In the genomic region with DNA sequence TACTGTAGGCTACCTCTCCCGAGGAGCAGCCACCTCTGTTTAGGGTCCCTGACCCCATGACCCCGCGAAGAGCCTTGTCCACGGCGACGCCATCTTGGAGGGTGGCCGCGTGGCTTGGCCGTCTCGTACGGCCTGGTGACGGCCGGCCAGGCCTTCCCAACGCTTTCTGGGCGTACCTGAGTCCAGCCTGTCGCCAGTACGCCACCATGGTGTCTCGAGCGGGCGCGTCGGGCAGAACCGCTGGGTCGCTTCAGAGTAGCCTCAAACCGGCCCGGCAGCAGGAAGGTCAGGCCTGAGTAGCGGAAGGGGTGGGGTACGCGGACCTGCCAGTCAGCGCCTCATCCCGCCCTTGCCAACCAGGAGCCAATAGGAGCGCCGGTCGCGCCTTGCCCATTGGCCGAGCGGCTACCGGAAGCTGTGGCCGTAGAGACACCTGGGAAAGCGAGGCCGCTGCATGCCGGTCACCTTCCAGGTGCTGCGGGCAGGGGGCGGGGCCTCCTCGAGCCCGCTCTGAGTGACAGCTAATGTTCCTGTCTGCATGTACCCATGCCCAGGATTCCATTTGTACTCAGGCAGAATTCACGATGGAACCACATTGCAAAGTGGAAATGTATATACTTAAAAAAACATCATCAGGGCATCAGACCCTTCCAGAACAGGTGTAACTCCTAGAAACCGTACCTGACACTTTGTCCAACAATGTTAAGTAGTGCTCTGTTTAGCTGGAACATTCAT, we compare ENCODE assay signal across 8 mouse cellular contexts. TPM values are rescaled to one million over a fixed set of nuclear protein-coding genes. Genes with fewer than 3 reads are reported as not detected.
A peak's percentile ranks its signal among the peaks of the same experiment; 100 is the strongest.
DNase-seq lines count a peak whose midpoint lies in the region; ATAC-seq and TF ChIP-seq lines count a peak whose summit lies in the region.

Gene Atp5e, minus strand, starts transcription at position 317 of the 735 bp plus-strand sequence.

- no peak for TF ChIP-seq CTCF in E14TG2a.4 (conservative IDR thresholded peaks at IDR 0.05; ENCODE audit: low read length)
- 0 out of 2 replicates have a peak, but pooled peaks have one; percentile 19 for TF ChIP-seq CTCF in liver, postnatal 0 days (IDR thresholded peaks at IDR 0.05; ENCODE audit: low read depth)

- H3K4me1 ChIP-seq in E14TG2a.4 (replicated peaks; ENCODE audit: low read depth, low read length): peaks cover 31% of the 10 kb centered on the region
- H3K4me1 ChIP-seq in forebrain, embryonic 13.5 days: peaks cover 13% of the 10 kb centered on the region
- peaks cover 10% of the 10 kb centered on the region for H3K4me1 ChIP-seq in liver, postnatal 0 days (ENCODE audit: insufficient read depth)
- peaks cover 7% of the 10 kb centered on the region for H3K4me1 ChIP-seq in neural tube, embryonic 14.5 days (ENCODE audit: control insufficient read depth, insufficient read depth, low read length)

- 2% methylated on average over 48 of the region's 48 CpGs for WGBS in forebrain, embryonic 13.5 days
- WGBS in large intestine, adult 2 months: 1% methylated on average over 48 of the region's 48 CpGs
- WGBS in liver, postnatal 0 days (ENCODE audit: insufficient replicate concordance): 1% methylated on average over 46 of the region's 48 CpGs
- 2% methylated on average over 47 of the region's 48 CpGs for WGBS in neural tube, embryonic 14.5 days

- DNase-seq in c-Kit-positive CD71-positive TER-119-positive erythroid progenitor cells, embryonic 14.5 days (ENCODE audit: low spot score): peak; percentile 88
- DNase-seq in heart, postnatal 10 days: peak; percentile 97 to 98
- peak; percentile 78 for DNase-seq in large intestine, adult 2 months (ENCODE audit: low read depth, low spot score)
- DNase-seq in liver, postnatal 0 days: peak; percentile 95
- peak; percentile 96 for DNase-seq in testis, postnatal 10 days (ENCODE audit: low spot score)

- intact Hi-C loops in heart, postnatal 10 days (cut with DNase I): loop anchor here (2.0 to 10.0 kb wide), 2 partner anchors 133 to 389 kb away; partner anchors contain the start of gene Stx16

- H3K36me3 ChIP-seq in E14TG2a.4 (ENCODE audit: insufficient read depth, low read length): peaks cover 79% of the 10 kb centered on the region
- peaks cover 56% of the 10 kb centered on the region for H3K36me3 ChIP-seq in forebrain, embryonic 13.5 days (ENCODE audit: poor library complexity, severe bottlenecking)
- peaks cover 57% of the 10 kb centered on the region for H3K36me3 ChIP-seq in liver, postnatal 0 days (replicated peaks; ENCODE audit: insufficient read depth, low read length)
- peaks cover 25% of the 10 kb centered on the region for H3K36me3 ChIP-seq in neural tube, embryonic 14.5 days (ENCODE audit: control insufficient read depth, insufficient read depth, low read length)

- H3K4me3 ChIP-seq in E14TG2a.4 (replicated peaks; ENCODE audit: low read length): peak within 1 kb of the TSS; percentile 91
- H3K4me3 ChIP-seq in forebrain, embryonic 13.5 days: peak within 1 kb of the TSS; percentile 88
- peak within 1 kb of the TSS; percentile 73 for H3K4me3 ChIP-seq in liver, postnatal 0 days (ENCODE audit: low read depth, low read length)
- H3K4me3 ChIP-seq in neural tube, embryonic 14.5 days (ENCODE audit: low read depth, low read length): peak within 1 kb of the TSS; percentile 92

- TF ChIP-seq EP300 in liver, postnatal 0 days (IDR thresholded peaks at IDR 0.05; ENCODE audit: low read depth): peak; percentile 6; the same call in 1 of the 2 replicates

- peak; percentile 99 for ATAC-seq in forebrain, embryonic 13.5 days
- peak; percentile 100 for ATAC-seq in liver, postnatal 0 days
- peak; percentile 100 for ATAC-seq in neural tube, embryonic 14.5 days (ENCODE audit: low read depth)

- H3K27ac ChIP-seq in forebrain, embryonic 13.5 days: no peak within 1 kb of the TSS; the same call in 1 of the 2 replicates
- H3K27ac ChIP-seq in liver, postnatal 0 days (ENCODE audit: low read depth): peak within 1 kb of the TSS; percentile 86
- H3K27ac ChIP-seq in neural tube, embryonic 14.5 days (ENCODE audit: low read depth, low read length): peak within 1 kb of the TSS; percentile 69; the same call in 1 of the 2 replicates

- no peaks in the 10 kb centered on the region for H3K27me3 ChIP-seq in E14TG2a.4 (ENCODE audit: insufficient read depth, low read length)
- no peaks in the 10 kb centered on the region for H3K27me3 ChIP-seq in forebrain, embryonic 13.5 days
- no peaks in the 10 kb centered on the region for H3K27me3 ChIP-seq in liver, postnatal 0 days (ENCODE audit: insufficient read depth, low read length)
- no peaks in the 10 kb centered on the region for H3K27me3 ChIP-seq in neural tube, embryonic 14.5 days (ENCODE audit: control insufficient read depth, insufficient read depth, low read length)

- peak within 1 kb of the TSS; percentile 85 for H3K9ac ChIP-seq in forebrain, embryonic 13.5 days
- H3K9ac ChIP-seq in liver, postnatal 0 days (replicated peaks): peak within 1 kb of the TSS; percentile 77
- peak within 1 kb of the TSS; percentile 89 for H3K9ac ChIP-seq in neural tube, embryonic 14.5 days (replicated peaks; ENCODE audit: low read depth, low read length)

- no peaks in the 10 kb centered on the region for H3K9me3 ChIP-seq in E14TG2a.4 (ENCODE audit: low read length)
- no peaks in the 10 kb centered on the region for H3K9me3 ChIP-seq in forebrain, embryonic 13.5 days (replicated peaks)
- H3K9me3 ChIP-seq in liver, postnatal 0 days (ENCODE audit: low read length): no peaks in the 10 kb centered on the region
- H3K9me3 ChIP-seq in neural tube, embryonic 14.5 days (ENCODE audit: control insufficient read depth, low read length): no peaks in the 10 kb centered on the region

- peak within 1 kb of the TSS; percentile 96 for H3K4me2 ChIP-seq in forebrain, embryonic 13.5 days
- H3K4me2 ChIP-seq in liver, postnatal 0 days (ENCODE audit: low read depth, low read length): peak within 1 kb of the TSS; percentile 75
- peak within 1 kb of the TSS; percentile 97 for H3K4me2 ChIP-seq in neural tube, embryonic 14.5 days (ENCODE audit: low read depth, low read length)

RNA-seq across cellular contexts. Expression of gene Atp5e, which starts in this region (rescaled TPM):
- 740 and 832 TPM in 2 replicates for polyA plus RNA-seq in forebrain, embryonic 13.5 days (2015; fragmentation: Nextera tagmentation; extraction: Ambion mirVana)
- 1,000 to 10,000 TPM; 1,182 to 1,233 TPM for total RNA-seq in heart, postnatal 10 days (2021)
- polyA plus RNA-seq in large intestine, adult 2 months (2012; rRNA removed): 453 and 486 TPM in 2 replicates
- polyA plus RNA-seq in liver, postnatal 0 days (2015; fragmentation: Nextera tagmentation; extraction: Ambion mirVana): 528 and 545 TPM in 2 replicates
- 794 and 891 TPM in 2 replicates for polyA plus RNA-seq in neural tube, embryonic 14.5 days (2014; fragmentation: Nextera tagmentation; extraction: Ambion mirVana)
